Mouse (Mus musculus): Measurements from ENCODE around the gene Thrap3. TPM values are rescaled to one million over a fixed set of nuclear protein-coding genes. Genes with fewer than 3 reads are reported as not detected.

The Thrap3 gene
- polyA plus RNA-seq, 1 experiment from 2014 or later, result 78.7 TPM

DNA sequence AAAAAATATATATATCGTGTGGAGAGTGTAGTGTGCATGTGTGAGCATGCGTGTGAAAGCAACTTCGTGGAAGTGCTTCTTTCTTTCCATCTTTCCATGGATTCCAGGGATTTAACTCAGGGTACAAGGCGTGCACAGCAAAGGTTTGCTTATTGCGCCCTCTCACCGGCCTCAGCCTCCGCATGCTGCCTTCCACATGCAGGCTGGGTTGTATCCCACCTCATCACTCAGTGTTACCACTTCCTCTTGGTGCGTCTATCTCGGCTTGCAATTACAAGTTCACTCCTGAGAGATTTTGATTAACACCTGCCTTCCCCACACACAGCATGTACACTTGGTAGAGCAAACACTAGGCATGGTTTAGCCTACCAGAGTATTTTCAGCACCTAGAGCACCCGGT lies 32.6 kb upstream of the Thrap3 start:
- DNase-seq (ENCODE audit: low spot score) (no peak), ATAC-seq (ENCODE audit: low FRiP score, low TSS enrichment) (no peak)
- no peak overlapping the region for H3K27ac ChIP-seq (replicated peaks)
- no peak overlapping the region for H3K4me3 ChIP-seq (ENCODE audit: low read depth, low read length)
- H3K4me2 ChIP-seq (replicated peaks; ENCODE audit: low read depth), result no peak overlapping the region
- H3K36me3 ChIP-seq (ENCODE audit: control insufficient read depth, insufficient read depth, low read length), result peaks cover 42% of the 10 kb centered on the region
- 81% methylated on average over 10 of the region's 10 CpGs for WGBS
- no peaks in the 10 kb centered on the region for H3K27me3 ChIP-seq (ENCODE audit: control insufficient read depth, insufficient read depth, low read length)
- H3K9ac ChIP-seq (ENCODE audit: low read length), result no peak overlapping the region
- no peaks in the 10 kb centered on the region; the same call in 1 of the 2 replicates for H3K4me1 ChIP-seq (replicated peaks; ENCODE audit: control insufficient read depth, insufficient read depth)
- no peaks in the 10 kb centered on the region for H3K9me3 ChIP-seq (ENCODE audit: control insufficient read depth, low read length)
- TF ChIP-seq CTCF (IDR thresholded peaks at IDR 0.05; ENCODE audit: low read depth) (no peak), EP300 (optimal IDR thresholded peaks at IDR 0.05) (no peak)

DNA sequence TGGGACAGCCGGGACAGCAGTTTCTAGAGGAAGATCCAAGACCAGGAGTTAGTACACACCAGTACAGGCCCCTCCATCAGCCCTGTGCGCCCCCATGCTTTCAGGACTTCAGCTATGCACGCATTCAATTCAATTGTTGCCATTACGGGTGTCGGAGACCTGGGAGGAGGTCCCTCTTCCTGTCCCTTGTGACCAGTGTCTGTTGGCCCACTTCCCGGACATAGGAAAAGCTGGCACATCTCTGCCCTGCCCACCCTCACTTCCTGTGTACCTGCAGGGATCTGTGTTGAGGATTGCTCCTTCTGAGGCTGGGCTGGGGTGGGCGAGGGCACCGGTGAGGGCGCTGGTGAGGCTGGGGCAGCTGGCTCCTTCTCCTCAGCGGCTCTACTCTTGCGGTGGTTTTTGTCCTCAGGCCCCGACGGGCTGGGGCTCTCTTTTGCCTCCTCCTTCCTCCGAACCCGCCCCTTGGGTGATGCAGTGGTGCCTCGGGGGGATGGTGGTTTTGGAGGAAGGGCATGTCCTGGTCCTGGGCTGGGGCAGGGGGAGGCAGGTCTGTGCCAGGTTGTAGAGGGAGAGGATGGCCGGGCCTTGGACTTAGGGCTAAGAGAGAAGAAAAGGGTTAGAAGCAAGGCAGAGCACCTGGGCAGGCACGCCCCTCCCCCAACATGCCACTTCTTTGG lies 32.1 kb upstream of the Thrap3 start:
- Histone ChIP-seq H3K27me3 (ENCODE audit: control insufficient read depth, insufficient read depth, low read length) (no peaks in the 10 kb centered on the region), H3K9ac (ENCODE audit: low read length) (no peak overlapping the region), H3K36me3 (ENCODE audit: control insufficient read depth, insufficient read depth, low read length) (peaks cover 38% of the 10 kb centered on the region), H3K4me2 (replicated peaks; ENCODE audit: low read depth) (no peak overlapping the region), H3K9me3 (ENCODE audit: control insufficient read depth, low read length) (no peaks in the 10 kb centered on the region), H3K27ac (replicated peaks) (no peak overlapping the region), H3K4me1 (replicated peaks; ENCODE audit: control insufficient read depth, insufficient read depth) (no peaks in the 10 kb centered on the region; the same call in 1 of the 2 replicates), H3K4me3 (ENCODE audit: low read depth, low read length) (no peak overlapping the region)
- 85% methylated on average over 18 of the region's 18 CpGs for WGBS
- DNase-seq (ENCODE audit: low spot score) (no peak), ATAC-seq (ENCODE audit: low FRiP score, low TSS enrichment) (no peak)
- TF ChIP-seq EP300 (optimal IDR thresholded peaks at IDR 0.05) (no peak), CTCF (IDR thresholded peaks at IDR 0.05; ENCODE audit: low read depth) (no peak)

DNA sequence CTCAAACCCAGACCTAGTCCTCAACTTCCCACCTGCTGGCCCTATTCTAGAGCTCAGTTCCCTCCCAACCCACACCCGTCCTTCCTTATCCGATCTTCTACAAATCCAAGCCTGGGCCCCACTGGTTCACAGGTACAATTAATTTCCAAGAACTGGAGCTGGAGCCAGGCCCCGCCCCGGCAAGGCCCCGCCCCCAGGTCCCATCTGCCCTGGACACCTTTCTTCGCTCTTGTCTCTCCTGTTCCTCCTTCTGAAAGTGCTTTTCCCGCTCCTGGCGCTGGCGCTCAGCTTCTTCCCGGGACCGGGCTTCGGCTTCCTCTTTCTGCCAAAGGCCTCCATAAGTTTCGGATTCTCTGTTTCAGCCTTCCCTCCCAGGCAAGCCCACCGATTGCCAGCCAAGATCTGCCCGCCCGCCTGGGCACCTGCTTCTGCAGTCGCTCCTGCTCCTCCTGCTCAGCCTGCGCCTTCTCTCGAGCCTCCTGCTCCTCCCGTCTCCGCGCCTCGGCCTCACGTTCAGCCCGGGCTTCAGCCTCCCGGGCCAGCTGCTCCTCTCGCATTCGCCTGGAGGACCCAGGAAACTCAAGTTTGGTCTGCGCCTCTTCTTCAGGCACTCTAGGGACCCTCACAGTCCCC lies 31.2 kb upstream of the Thrap3 start:
- Histone ChIP-seq H3K4me1 (replicated peaks; ENCODE audit: control insufficient read depth, insufficient read depth) (no peaks in the 10 kb centered on the region; the same call in 1 of the 2 replicates), H3K27me3 (ENCODE audit: control insufficient read depth, insufficient read depth, low read length) (no peaks in the 10 kb centered on the region), H3K9ac (ENCODE audit: low read length) (no peak overlapping the region), H3K27ac (replicated peaks) (no peak overlapping the region), H3K4me3 (ENCODE audit: low read depth, low read length) (no peak overlapping the region), H3K9me3 (ENCODE audit: control insufficient read depth, low read length) (no peaks in the 10 kb centered on the region), H3K36me3 (ENCODE audit: control insufficient read depth, insufficient read depth, low read length) (peaks cover 34% of the 10 kb centered on the region), H3K4me2 (replicated peaks; ENCODE audit: low read depth) (no peak overlapping the region)
- ATAC-seq (ENCODE audit: low FRiP score, low TSS enrichment) (no peak), DNase-seq (ENCODE audit: low spot score) (no peak)
- 89% methylated on average over 29 of the region's 29 CpGs for WGBS
- TF ChIP-seq CTCF (IDR thresholded peaks at IDR 0.05; ENCODE audit: low read depth) (no peak), EP300 (optimal IDR thresholded peaks at IDR 0.05) (no peak)

DNA sequence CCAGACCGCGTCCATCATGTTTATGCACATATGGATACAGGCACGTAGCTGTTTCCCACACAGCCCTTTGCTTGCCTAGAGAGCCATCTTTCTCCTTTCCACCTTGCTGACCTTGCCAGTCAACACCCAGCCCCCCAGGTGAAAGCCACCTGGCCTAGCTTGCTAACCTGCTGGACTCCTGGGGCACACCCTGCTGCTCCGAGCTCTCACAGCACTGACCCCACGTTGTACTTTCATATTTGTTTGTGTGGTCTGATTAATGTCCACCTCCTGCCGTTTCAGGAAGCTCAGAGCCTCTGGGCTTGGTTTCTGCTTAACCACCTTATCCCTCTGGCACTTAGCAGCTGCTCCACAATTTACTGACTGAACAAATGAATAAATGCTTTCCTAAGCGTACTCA lies 27.3 kb upstream of the Thrap3 start:
- Histone ChIP-seq H3K27ac (replicated peaks) (peak overlapping the region; percentile 53), H3K4me1 (replicated peaks; ENCODE audit: control insufficient read depth, insufficient read depth) (no peaks in the 10 kb centered on the region; the same call in 1 of the 2 replicates), H3K4me2 (replicated peaks; ENCODE audit: low read depth) (no peak overlapping the region), H3K9me3 (ENCODE audit: control insufficient read depth, low read length) (no peaks in the 10 kb centered on the region), H3K4me3 (ENCODE audit: low read depth, low read length) (no peak overlapping the region), H3K9ac (ENCODE audit: low read length) (no peak overlapping the region), H3K36me3 (ENCODE audit: control insufficient read depth, insufficient read depth, low read length) (peaks cover 22% of the 10 kb centered on the region), H3K27me3 (ENCODE audit: control insufficient read depth, insufficient read depth, low read length) (no peaks in the 10 kb centered on the region)
- WGBS, result 52% methylated on average over 7 of the region's 7 CpGs
- TF ChIP-seq CTCF (IDR thresholded peaks at IDR 0.05; ENCODE audit: low read depth), result no peak
- no peak for TF ChIP-seq EP300 (optimal IDR thresholded peaks at IDR 0.05)
- ATAC-seq (ENCODE audit: low FRiP score, low TSS enrichment) (peak; percentile 51), DNase-seq (ENCODE audit: low spot score) (peak; percentile 58)

DNA sequence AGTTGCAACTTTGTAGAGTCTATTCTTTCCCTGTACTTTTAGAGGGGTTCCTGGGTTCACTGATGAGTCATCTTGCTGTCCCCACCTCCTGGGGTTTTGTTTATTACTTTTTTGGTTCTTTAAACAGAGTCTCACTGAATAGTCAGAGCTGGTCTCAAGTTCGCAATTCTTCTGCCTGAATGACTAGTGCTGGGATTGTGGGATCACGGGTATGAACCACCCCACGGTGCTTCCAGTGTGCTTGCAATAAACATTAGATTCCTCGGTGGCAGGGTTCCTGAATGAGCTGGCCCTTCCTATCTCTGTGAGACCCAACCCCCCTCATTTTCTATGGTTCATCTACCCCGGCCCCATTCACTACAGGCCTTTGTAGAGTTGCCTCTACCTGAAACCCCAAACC lies 25.6 kb upstream of the Thrap3 start:
- Histone ChIP-seq H3K36me3 (ENCODE audit: control insufficient read depth, insufficient read depth, low read length) (peaks cover 11% of the 10 kb centered on the region), H3K4me1 (replicated peaks; ENCODE audit: control insufficient read depth, insufficient read depth) (no peaks in the 10 kb centered on the region; the same call in 1 of the 2 replicates), H3K9me3 (ENCODE audit: control insufficient read depth, low read length) (no peaks in the 10 kb centered on the region), H3K27me3 (ENCODE audit: control insufficient read depth, insufficient read depth, low read length) (no peaks in the 10 kb centered on the region), H3K9ac (ENCODE audit: low read length) (no peak overlapping the region; the same call in 1 of the 2 replicates), H3K4me2 (replicated peaks; ENCODE audit: low read depth) (no peak overlapping the region), H3K4me3 (ENCODE audit: low read depth, low read length) (no peak overlapping the region), H3K27ac (replicated peaks) (peak overlapping the region; percentile 75; the same call in 1 of the 2 replicates)
- DNase-seq (ENCODE audit: low spot score) (no peak), ATAC-seq (ENCODE audit: low FRiP score, low TSS enrichment) (no peak)
- 28% methylated on average over 5 of the region's 5 CpGs for whole genome bisulfite sequencing
- no peak for TF ChIP-seq CTCF (IDR thresholded peaks at IDR 0.05; ENCODE audit: low read depth)
